Mouse (Mus musculus) NIH3T3 (cell line): ENCODE data around the gene Togaram1.

Experiments
- DNase-seq: peaks from one replicate; pipeline ENCODE4 v3.0.0-alpha.2; 2012; ENCODE audit warnings: low read depth

Gene Togaram1

DNA sequence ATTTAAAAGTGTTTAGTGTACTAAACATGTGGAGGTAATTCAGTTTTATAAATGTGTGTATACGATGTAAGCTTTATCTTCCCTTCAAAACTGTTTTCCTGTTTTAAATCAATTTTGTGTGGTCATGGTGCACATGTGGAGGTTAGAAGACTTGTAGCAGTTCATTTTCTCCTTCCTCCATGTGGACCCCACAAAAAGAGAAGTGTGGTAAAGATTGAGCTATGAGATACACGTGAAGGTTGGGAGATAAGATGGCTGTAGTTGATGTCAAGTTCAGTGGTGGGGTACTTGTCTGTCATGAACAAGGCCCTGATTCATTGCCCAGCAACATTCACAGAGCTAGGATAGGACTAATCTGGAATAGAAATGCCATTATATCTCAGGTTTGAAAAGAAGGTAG, 92.6 kb downstream of the Togaram1 start:
- no peak for DNase-seq

DNA sequence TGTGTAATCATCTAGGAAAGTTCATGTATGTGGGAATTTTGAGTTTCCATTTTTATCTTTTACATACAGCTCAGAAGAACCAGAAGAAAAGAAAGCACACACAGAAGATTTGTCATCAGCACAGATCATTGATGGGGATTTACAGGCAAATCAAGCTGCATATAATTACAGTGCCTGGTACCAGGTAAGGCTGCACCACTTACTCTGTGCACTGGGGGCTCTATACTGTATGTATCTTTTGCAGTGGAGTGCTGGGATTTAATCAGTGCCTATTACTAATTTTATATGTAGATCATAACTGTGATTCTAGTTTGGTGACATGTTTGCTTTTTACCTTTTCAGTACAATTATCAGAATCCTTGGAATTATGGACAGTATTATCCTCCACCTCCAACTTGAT, 95.5 kb downstream of the Togaram1 start:
- DNase-seq, result peak; percentile 4

DNA sequence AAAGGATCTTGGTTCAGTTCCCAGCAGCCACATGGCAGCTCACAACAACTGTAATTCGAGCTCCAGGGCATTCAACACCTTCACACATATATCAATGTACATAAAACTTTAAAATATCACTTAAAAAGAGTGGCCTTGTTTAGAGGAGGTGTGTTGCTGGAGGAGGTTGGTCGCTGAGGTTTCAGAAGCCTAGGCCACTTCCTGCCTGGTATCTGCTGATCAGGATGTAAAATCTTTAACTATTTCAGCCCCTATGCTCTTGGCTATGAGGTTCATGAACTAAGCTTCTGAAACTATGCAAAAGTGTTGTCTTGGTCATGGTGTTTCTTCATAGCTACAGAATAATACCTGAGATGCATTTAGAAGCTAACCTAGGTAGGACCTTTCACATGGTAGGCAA, 99.6 kb downstream of the Togaram1 start:
- peak; percentile 44 for DNase-seq

- no peak for DNase-seq
These were observed 100.6 kb downstream of the Togaram1 start for GRCm38 (mm10) chr12:65066234-65066633.

DNA sequence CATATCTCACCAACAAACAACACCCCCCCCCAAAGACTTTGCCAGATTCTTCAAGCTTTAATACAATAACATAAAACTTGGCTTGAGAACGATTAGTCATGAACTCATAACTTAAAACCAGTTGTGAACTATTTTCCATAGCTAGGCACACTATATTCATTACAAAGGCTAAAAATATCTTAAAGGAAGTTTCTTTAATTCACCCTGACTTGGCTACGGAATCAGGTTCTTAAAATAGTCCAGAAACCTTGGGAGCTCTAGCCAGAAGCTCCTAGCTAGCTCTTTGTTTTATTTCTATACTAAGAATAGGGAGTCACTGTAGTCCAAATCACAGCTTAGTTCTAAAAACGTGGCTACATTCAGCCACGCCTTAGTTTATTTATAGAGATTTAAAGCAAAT, 102.8 kb downstream of the Togaram1 start:
- DNase-seq, result peak; percentile 66
